Mouse (Mus musculus): ENCODE data around the gene Ear1. TPM values are rescaled to one million over a fixed set of nuclear protein-coding genes. Genes with fewer than 3 reads are reported as not detected.
"Not testable (repeated sequence)": the region's sequence is repeated elsewhere in the genome, so short reads cannot be mapped to it uniquely, and the experiment has no call there.

The Ear1 gene
- polyA plus RNA-seq, 1 experiment from 2014 or later: not detected

- not testable (repeated sequence) for ATAC-seq (replicated peaks; ENCODE audit: insufficient number of reproducible peaks, low FRiP score, low TSS enrichment); H3K27ac ChIP-seq (ENCODE audit: low read depth, low read length); H3K4me3 ChIP-seq (ENCODE audit: low read depth, low read length); H3K4me2 ChIP-seq; H3K27me3 ChIP-seq (ENCODE audit: control insufficient read depth, insufficient read depth, low read length); H3K9ac ChIP-seq (ENCODE audit: low read depth, low read length); H3K4me1 ChIP-seq (ENCODE audit: control insufficient read depth, insufficient read depth, low read length); H3K9me3 ChIP-seq (replicated peaks; ENCODE audit: control insufficient read depth, low read length); H3K36me3 ChIP-seq (ENCODE audit: control insufficient read depth, insufficient read depth, low read length)
- WGBS (ENCODE audit: insufficient replicate concordance): 50% methylated on average over 1 of the region's 2 CpGs
These were observed 2.5 kb upstream of the Ear1 start for GRCm38 (mm10) chr14:43877789-43878188.

- 87% methylated on average over 3 of the region's 3 CpGs for WGBS (ENCODE audit: insufficient replicate concordance)
- H3K4me3 ChIP-seq (ENCODE audit: low read depth, low read length); H3K9ac ChIP-seq (ENCODE audit: low read depth, low read length); H3K27ac ChIP-seq (ENCODE audit: low read depth, low read length); H3K4me2 ChIP-seq; ATAC-seq (replicated peaks; ENCODE audit: insufficient number of reproducible peaks, low FRiP score, low TSS enrichment); H3K36me3 ChIP-seq (ENCODE audit: control insufficient read depth, insufficient read depth, low read length); H3K9me3 ChIP-seq (replicated peaks; ENCODE audit: control insufficient read depth, low read length); H3K4me1 ChIP-seq (ENCODE audit: control insufficient read depth, insufficient read depth, low read length); H3K27me3 ChIP-seq (ENCODE audit: control insufficient read depth, insufficient read depth, low read length): not testable (repeated sequence)
These were observed 455 bp downstream of the Ear1 start for GRCm38 (mm10) chr14:43874862-43875261.

DNA sequence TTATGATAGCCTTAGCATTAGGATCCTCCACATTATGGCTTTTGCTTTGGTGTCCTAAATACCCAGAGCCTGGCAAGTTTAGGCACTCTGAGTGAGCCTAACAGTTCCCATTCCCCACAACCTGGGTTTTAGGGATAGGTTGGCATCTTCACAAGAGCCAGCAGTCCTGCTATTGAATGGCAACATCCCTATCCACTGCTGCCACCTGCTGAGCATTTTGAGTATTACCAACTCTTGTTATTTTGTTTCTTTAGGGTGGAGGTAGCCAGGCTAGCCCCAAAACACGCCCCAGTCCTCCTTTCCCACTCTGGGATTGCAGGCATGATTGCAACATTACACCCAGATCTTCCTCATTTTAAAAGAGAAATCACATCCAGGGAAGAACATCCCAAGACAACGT is 14.8 kb downstream of the Ear1 start:
- H3K4me1 ChIP-seq (ENCODE audit: control insufficient read depth, insufficient read depth, low read length); H3K4me3 ChIP-seq (ENCODE audit: low read depth, low read length); H3K27ac ChIP-seq (ENCODE audit: low read depth, low read length); H3K27me3 ChIP-seq (ENCODE audit: control insufficient read depth, insufficient read depth, low read length); H3K9ac ChIP-seq (ENCODE audit: low read depth, low read length); H3K4me2 ChIP-seq; ATAC-seq (replicated peaks; ENCODE audit: insufficient number of reproducible peaks, low FRiP score, low TSS enrichment); H3K9me3 ChIP-seq (replicated peaks; ENCODE audit: control insufficient read depth, low read length); H3K36me3 ChIP-seq (ENCODE audit: control insufficient read depth, insufficient read depth, low read length): not testable (repeated sequence)
- 24% methylated on average over 2 of the region's 2 CpGs for WGBS (ENCODE audit: insufficient replicate concordance)

DNA sequence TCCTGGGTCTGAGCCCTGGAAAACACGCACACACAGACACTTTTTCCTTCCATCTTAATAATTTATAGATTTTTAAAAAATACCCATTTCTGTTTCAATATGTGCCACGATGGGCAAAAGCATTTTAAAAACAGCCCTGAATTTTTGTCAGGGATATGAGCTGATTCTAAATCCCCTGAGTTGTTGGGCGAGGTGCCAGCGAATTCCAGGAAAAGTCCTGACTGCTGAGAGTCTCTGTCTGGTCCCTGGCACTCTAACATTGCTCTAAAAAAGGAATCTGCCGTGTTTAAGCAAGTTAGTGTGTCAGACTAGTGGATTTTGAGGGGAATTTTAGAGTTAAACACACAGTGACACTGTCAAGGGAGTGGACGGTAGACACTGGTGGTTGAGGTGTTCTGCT is 15.9 kb downstream of the Ear1 start:
- H3K27me3 ChIP-seq (ENCODE audit: control insufficient read depth, insufficient read depth, low read length); H3K4me2 ChIP-seq; H3K36me3 ChIP-seq (ENCODE audit: control insufficient read depth, insufficient read depth, low read length); H3K4me3 ChIP-seq (ENCODE audit: low read depth, low read length); H3K4me1 ChIP-seq (ENCODE audit: control insufficient read depth, insufficient read depth, low read length); H3K9me3 ChIP-seq (replicated peaks; ENCODE audit: control insufficient read depth, low read length); ATAC-seq (replicated peaks; ENCODE audit: insufficient number of reproducible peaks, low FRiP score, low TSS enrichment); H3K27ac ChIP-seq (ENCODE audit: low read depth, low read length); H3K9ac ChIP-seq (ENCODE audit: low read depth, low read length): not testable (repeated sequence)
- WGBS (ENCODE audit: insufficient replicate concordance): 59% methylated on average over 4 of the region's 6 CpGs

GRCm38 (mm10) chr14:43843949-43844573 is 31.3 kb downstream of the Ear1 start:
- not testable (repeated sequence) for H3K27me3 ChIP-seq (ENCODE audit: control insufficient read depth, insufficient read depth, low read length); H3K9me3 ChIP-seq (replicated peaks; ENCODE audit: control insufficient read depth, low read length); H3K9ac ChIP-seq (ENCODE audit: low read depth, low read length); H3K4me2 ChIP-seq; H3K4me3 ChIP-seq (ENCODE audit: low read depth, low read length); H3K27ac ChIP-seq (ENCODE audit: low read depth, low read length); ATAC-seq (replicated peaks; ENCODE audit: insufficient number of reproducible peaks, low FRiP score, low TSS enrichment); H3K36me3 ChIP-seq (ENCODE audit: control insufficient read depth, insufficient read depth, low read length); H3K4me1 ChIP-seq (ENCODE audit: control insufficient read depth, insufficient read depth, low read length)
- 69% methylated on average over 4 of the region's 4 CpGs for WGBS (ENCODE audit: insufficient replicate concordance)

DNA sequence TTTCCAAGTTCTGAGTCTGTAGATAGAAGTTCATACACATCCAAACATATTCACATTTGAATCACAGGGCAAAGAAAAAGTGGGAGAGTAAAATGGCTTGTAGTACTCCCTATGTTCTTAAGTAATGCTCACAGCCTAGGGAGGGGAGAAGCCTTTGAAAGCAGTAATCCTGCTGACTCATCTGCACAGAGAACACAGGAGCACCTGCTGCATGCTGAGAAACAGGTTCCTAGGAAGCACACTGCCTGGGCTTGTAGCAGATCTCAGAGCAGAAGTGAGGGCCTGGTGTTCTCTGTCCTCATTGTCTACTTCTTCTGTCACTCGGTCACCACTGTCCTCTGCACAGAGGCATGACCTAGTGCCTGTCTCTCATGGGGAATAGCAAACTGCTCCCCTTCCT is 34.3 kb downstream of the Ear1 start:
- not testable (repeated sequence) for H3K27ac ChIP-seq (ENCODE audit: low read depth, low read length); H3K36me3 ChIP-seq (ENCODE audit: control insufficient read depth, insufficient read depth, low read length); H3K9me3 ChIP-seq (replicated peaks; ENCODE audit: control insufficient read depth, low read length); H3K4me3 ChIP-seq (ENCODE audit: low read depth, low read length); H3K4me1 ChIP-seq (ENCODE audit: control insufficient read depth, insufficient read depth, low read length); ATAC-seq (replicated peaks; ENCODE audit: insufficient number of reproducible peaks, low FRiP score, low TSS enrichment); H3K27me3 ChIP-seq (ENCODE audit: control insufficient read depth, insufficient read depth, low read length); H3K4me2 ChIP-seq; H3K9ac ChIP-seq (ENCODE audit: low read depth, low read length)
- no CpG with 5 or more reads among the region's 1 CpGs for WGBS (ENCODE audit: insufficient replicate concordance)

DNA sequence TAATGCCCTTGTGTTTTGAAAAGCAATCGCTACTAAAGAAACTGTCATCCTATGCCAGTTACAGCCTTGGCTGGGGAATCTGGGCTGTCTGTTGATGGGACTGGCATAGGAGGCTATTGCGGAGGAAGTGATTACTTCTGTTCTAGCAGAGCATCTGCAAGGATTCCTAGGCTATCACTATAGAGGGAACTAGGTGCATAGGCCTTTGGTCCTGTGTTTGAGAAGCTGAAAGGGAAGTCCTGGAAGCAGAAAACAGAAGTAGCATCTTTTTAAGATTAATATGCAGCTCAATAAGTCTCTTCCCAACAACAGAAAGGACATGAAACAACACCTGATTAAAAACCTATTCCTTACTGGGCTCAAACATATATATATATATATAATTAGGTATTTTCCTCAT is 40.0 kb downstream of the Ear1 start:
- 90% methylated on average over 2 of the region's 2 CpGs for WGBS (ENCODE audit: insufficient replicate concordance)
- not testable (repeated sequence) for H3K9me3 ChIP-seq (replicated peaks; ENCODE audit: control insufficient read depth, low read length); H3K27me3 ChIP-seq (ENCODE audit: control insufficient read depth, insufficient read depth, low read length); H3K9ac ChIP-seq (ENCODE audit: low read depth, low read length); H3K4me2 ChIP-seq; H3K27ac ChIP-seq (ENCODE audit: low read depth, low read length); ATAC-seq (replicated peaks; ENCODE audit: insufficient number of reproducible peaks, low FRiP score, low TSS enrichment); H3K4me3 ChIP-seq (ENCODE audit: low read depth, low read length); H3K4me1 ChIP-seq (ENCODE audit: control insufficient read depth, insufficient read depth, low read length); H3K36me3 ChIP-seq (ENCODE audit: control insufficient read depth, insufficient read depth, low read length)

GRCm38 (mm10) chr14:43830385-43830784 is 44.9 kb downstream of the Ear1 start:
- ATAC-seq (replicated peaks; ENCODE audit: insufficient number of reproducible peaks, low FRiP score, low TSS enrichment); H3K9me3 ChIP-seq (replicated peaks; ENCODE audit: control insufficient read depth, low read length); H3K9ac ChIP-seq (ENCODE audit: low read depth, low read length); H3K27me3 ChIP-seq (ENCODE audit: control insufficient read depth, insufficient read depth, low read length); H3K4me1 ChIP-seq (ENCODE audit: control insufficient read depth, insufficient read depth, low read length); H3K27ac ChIP-seq (ENCODE audit: low read depth, low read length); H3K4me3 ChIP-seq (ENCODE audit: low read depth, low read length); H3K4me2 ChIP-seq; H3K36me3 ChIP-seq (ENCODE audit: control insufficient read depth, insufficient read depth, low read length): not testable (repeated sequence)
- WGBS (ENCODE audit: insufficient replicate concordance): 44% methylated on average over 1 of the region's 1 CpGs

DNA sequence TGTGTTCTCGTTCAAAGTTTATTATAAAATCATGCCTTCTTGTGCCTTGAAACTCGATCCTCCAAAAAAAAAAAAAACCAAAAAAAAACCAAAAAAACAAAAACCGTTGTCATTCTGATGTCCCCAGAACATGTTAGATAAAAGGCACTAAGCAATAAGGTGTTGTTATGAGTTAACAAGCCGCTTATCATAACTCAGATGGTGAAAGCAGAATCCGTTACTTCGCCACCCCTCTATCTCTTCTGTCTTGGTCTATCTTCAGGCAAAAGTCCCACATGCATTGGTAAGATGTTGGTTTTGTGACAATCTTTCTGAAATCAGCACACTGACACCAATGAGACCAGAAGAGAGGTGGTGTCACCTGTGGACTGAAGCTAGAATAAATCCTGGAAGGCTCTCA is 51.1 kb downstream of the Ear1 start:
- ATAC-seq (replicated peaks; ENCODE audit: insufficient number of reproducible peaks, low FRiP score, low TSS enrichment): not testable (repeated sequence)

More for the DNA sequence above, 51.1 kb downstream of the Ear1 start:
- not testable (repeated sequence) for H3K27ac ChIP-seq (ENCODE audit: low read depth, low read length); H3K36me3 ChIP-seq (ENCODE audit: control insufficient read depth, insufficient read depth, low read length); H3K4me1 ChIP-seq (ENCODE audit: control insufficient read depth, insufficient read depth, low read length); H3K9ac ChIP-seq (ENCODE audit: low read depth, low read length); H3K4me2 ChIP-seq; H3K4me3 ChIP-seq (ENCODE audit: low read depth, low read length); H3K9me3 ChIP-seq (replicated peaks; ENCODE audit: control insufficient read depth, low read length); H3K27me3 ChIP-seq (ENCODE audit: control insufficient read depth, insufficient read depth, low read length)
- 79% methylated on average over 6 of the region's 6 CpGs for WGBS (ENCODE audit: insufficient replicate concordance)
